Mouse (Mus musculus): Measurements from ENCODE around the gene Cgnl1. TPM values are rescaled to one million over a fixed set of nuclear protein-coding genes. Genes with fewer than 3 reads are reported as not detected.

Gene Cgnl1
- polyA plus RNA-seq, 1 experiment from 2014 or later = 2.2 TPM

DNA sequence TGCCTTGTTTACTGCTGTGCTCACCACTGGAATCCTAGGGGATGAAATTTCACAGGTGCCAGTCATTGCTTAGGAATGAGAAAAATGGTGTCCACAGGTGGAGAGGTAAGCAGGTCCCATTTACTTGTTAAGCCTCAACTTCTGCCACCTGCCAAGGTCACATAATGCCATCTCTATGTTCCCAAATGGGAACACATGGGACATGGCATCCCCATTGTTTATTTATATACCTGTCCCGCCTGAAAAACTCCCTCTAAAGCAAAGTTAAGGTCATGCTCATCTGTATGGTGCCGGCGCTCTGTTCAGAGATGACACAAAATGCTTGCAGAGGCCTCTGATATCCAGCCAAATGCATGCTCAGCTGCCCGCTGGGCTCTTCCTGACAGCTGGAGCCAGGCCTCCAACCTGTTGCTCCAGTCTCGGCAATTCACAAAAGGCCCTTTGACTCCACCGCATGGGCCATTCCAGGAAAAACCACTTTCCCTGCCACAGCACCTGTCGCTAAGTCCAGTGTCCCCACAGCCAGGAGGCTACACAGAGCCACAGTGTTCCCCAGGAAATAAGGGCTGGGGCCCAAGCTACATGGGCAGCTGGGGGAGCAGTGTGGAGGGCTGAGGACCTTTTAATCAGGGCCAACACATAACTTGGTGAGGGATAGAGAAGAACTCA lies 192.4 kb downstream of the Cgnl1 start:
- Histone ChIP-seq H3K4me1 (ENCODE audit: insufficient read depth) (no peaks in the 10 kb centered on the region), H3K27ac (ENCODE audit: low read depth) (no peak overlapping the region), H3K4me2 (ENCODE audit: low read depth, low read length) (no peak overlapping the region), H3K9me3 (ENCODE audit: low read length) (no peaks in the 10 kb centered on the region), H3K36me3 (replicated peaks; ENCODE audit: insufficient read depth, low read length) (no peaks in the 10 kb centered on the region), H3K4me3 (ENCODE audit: low read depth, low read length) (no peak overlapping the region), H3K9ac (replicated peaks) (no peak overlapping the region), H3K27me3 (ENCODE audit: insufficient read depth, low read length) (no peaks in the 10 kb centered on the region)
- TF ChIP-seq CTCF (IDR thresholded peaks at IDR 0.05; ENCODE audit: low read depth) (no peak), EP300 (IDR thresholded peaks at IDR 0.05; ENCODE audit: low read depth) (no peak)
- DNase-seq (no peak), ATAC-seq (no peak)
- 84% methylated on average over 7 of the region's 7 CpGs for WGBS (ENCODE audit: insufficient replicate concordance)

Other genes with a start within 250 kb of the Cgnl1 start
- gene Myzap, start 179.2 kb downstream of the Cgnl1 start, polyA plus RNA-seq (2015; fragmentation: Nextera tagmentation; extraction: Ambion mirVana) = 2.8 and 3.7 TPM in 2 replicates

All from liver, postnatal 0 days (tissue).